Mouse (Mus musculus) erythroblast, embryonic 14.5 days (primary cell): ENCODE measurements around the gene Ahctf1.

Experiments
- GATA1 ChIP-seq: IDR thresholded peaks from 2 replicates; pipeline ENCODE4 v1.6.1; 2012; ENCODE audit warnings: low read length, inconsistent platforms, mixed read lengths
- TAL1 ChIP-seq: IDR thresholded peaks from 3 replicates; pipeline ENCODE4 v1.6.1; 2012; ENCODE audit warnings: low read length, inconsistent platforms, mixed read lengths

- TF ChIP-seq GATA1 (no peak), TAL1 (no peak)
These were observed 24.6 kb upstream of the Ahctf1 start for GRCm38 (mm10) chr1:179828051-179828450.
